Mouse (Mus musculus) monocyte, adult 5-6 weeks (primary cell): ENCODE measurements around the gene Tpcn1. TPM values are rescaled to one million over a fixed set of nuclear protein-coding genes. Genes with fewer than 3 reads are reported as not detected.

Source experiments
- ATAC-seq: fragments of 153-309, 156-312 bp; replicated peaks from 2 replicates; pipeline ENCODE4 v1.8.0; 2017; ENCODE audit warnings: mild to moderate bottlenecking; ENCODE audit not compliant: low TSS enrichment, insufficient number of reproducible peaks, severe bottlenecking, poor library complexity, low FRiP score
- total RNA-seq: library from RNA; stranded (forward); fragments of 200-1000, 200-491, 200-594 nt; gene quantifications from 3 replicates; pipeline ENCODE4 v1.2.3, GENCODE M21; 2017

Gene Tpcn1
- 8.1 to 8.8 TPM (median 8.5 TPM) in 3 replicates for total RNA-seq

DNA sequence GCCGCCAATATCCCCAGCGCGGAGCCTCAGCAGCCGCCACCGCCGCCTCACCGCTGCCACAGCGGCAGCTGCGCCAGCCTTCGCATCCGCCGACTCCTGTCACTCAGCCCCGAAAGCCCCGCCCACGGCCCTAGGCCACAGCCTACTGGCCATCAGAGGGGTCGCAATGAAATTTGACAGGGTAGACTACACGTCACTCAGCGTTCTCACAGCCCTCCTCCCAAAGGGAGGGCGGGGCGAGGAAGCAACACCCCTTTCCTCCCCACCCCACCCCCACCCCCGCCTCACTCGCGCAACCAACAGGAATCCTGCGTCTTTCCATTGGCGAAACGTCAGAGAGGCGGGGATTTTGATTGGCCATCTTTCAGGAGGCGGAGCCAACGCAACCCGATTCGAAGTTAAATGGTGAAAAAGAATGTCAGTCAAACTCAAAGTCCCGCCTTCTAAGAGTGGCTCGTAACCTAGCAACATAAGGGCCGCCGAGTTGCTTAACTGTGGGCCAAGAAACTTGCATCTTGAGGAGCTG lies at the start of gene Tpcn1, which contains the start of gene Iqcd:
Tpcn1 (minus strand) TSS at position 105 of the 526 bp plus-strand sequence.
Iqcd (plus strand) TSS at position 448 of the 526 bp plus-strand sequence.
- peak; percentile 94 for ATAC-seq

- no peak for ATAC-seq
These were observed 47.2 kb upstream of the Tpcn1 start for GRCm38 (mm10) chr5:120635633-120636032.

GRCm38 (mm10) chr5:120634860-120635259 lies 46.4 kb upstream of the Tpcn1 start:
- no peak for ATAC-seq

GRCm38 (mm10) chr5:120634131-120634530 lies 45.7 kb upstream of the Tpcn1 start, which contains the start of gene Cfap73:
Cfap73 (minus strand) TSS chr5:120634235.
- ATAC-seq: no peak

- ATAC-seq: no peak
These were observed 43.4 kb upstream of the Tpcn1 start for GRCm38 (mm10) chr5:120631892-120632291.

DNA sequence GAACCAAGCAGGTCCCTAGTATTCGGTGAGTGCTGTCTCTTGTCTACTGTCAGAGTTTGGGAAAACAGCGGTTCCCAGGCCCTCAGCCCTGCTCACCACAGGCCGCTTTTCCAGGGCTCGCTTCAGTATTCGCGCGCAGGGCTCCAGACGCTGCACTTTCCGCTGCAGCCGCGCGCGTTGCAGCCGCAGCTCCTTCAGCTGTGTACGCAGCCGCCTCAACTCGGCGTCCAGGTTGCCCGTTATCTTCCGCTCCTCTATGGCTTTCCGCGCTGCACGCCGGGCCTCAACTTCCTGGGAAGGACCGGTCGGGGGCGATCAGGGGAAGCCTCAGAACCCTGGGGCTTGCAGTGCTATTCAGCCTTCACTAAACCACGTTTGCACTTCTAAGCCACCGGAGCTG lies 42.7 kb upstream of the Tpcn1 start:
- no peak for ATAC-seq

GRCm38 (mm10) chr5:120628624-120629023 lies 40.2 kb upstream of the Tpcn1 start:
- ATAC-seq: no peak

- no peak for ATAC-seq
These were observed 39.2 kb upstream of the Tpcn1 start for GRCm38 (mm10) chr5:120627515-120628300.

- no peak for ATAC-seq
These were observed 37.9 kb upstream of the Tpcn1 start for GRCm38 (mm10) chr5:120626399-120626798.

DNA sequence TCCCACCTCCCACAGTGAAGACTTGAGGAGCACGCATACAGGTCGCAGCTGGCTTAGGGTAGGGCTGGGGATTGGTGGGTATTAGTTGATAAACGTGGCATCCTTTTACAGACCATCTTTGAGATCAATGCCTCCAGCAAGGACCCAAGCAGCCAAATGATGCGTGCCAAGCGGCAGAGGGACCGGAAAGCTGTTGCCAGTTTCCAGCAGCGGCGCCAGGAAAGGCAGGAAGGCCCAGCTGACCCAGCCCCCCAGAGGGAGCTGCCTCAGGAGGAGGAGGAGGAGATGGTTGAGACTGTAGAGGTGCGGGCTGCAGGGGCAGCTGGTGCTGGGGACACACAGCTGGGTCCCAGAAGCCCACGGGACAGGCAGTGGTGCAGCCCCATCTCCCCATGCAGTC lies 36.0 kb upstream of the Tpcn1 start:
- no peak for ATAC-seq

GRCm38 (mm10) chr5:120622198-120622851 lies 33.9 kb upstream of the Tpcn1 start:
- ATAC-seq: no peak

DNA sequence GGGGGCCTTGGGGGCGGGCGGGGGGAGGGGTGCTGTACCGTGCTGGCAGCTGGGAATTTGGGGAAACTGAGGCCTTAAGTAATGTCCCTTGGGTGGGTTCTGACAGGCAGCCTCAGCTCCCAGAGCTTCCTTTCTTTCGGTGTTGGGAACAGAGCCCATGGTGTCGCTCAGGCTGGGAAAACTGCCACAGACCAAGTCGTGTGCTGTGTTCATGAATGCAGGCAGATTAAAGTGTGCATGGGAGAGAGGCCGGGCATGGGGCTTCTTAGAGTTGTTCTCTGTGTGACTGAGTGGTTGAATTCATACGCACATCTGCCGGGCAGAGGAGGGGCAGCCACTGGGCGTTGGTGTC lies 33.3 kb upstream of the Tpcn1 start:
- ATAC-seq: no peak

- no peak for ATAC-seq
These were observed 32.7 kb upstream of the Tpcn1 start for GRCm38 (mm10) chr5:120621078-120621765.

- peak; percentile 24; the same call in 1 of the 2 replicates for ATAC-seq
These were observed 32.1 kb upstream of the Tpcn1 start for GRCm38 (mm10) chr5:120620375-120621077.

DNA sequence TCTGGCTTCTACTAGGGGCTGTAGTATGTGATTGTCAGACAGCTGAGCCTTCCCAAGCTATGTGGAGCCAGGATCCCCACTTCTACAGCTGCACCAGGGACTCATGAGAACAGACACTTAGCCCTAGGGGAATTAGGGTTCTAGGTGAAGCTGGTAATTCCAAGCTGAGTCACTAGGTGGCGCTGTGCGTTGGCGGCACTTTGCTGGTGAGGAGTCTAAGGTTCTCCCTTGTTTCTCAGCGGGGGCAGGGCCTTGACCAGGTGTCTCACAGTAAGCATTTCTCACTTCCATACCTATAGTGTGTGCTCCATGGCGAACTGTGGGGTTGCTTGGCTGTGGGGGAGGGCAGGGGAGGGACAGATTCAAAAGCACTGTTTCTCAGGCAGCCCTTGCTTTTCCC lies 30.7 kb upstream of the Tpcn1 start:
- no peak for ATAC-seq

DNA sequence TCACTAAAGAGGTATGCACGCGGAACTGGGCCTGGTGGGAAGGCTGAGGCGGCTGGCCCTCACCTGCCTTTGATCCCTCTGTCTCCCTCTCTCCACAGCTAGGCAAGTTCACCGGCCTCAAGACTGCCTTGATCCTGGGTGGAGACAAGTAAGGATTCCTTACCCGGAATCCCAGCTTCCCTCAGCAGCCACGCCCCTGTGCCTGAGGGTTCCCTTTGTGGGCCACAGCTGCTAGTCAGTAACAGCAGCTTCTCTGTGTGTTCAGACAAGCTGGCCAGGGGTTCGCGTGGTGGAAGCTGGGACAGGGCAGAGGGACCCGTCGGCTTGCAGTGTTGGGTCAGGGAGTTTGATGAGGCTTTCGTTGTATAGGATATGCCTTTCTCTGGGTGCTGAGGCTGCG lies 30.3 kb upstream of the Tpcn1 start:
- no peak for ATAC-seq

- ATAC-seq: no peak
These were observed 27.4 kb upstream of the Tpcn1 start for GRCm38 (mm10) chr5:120615903-120616302.

DNA sequence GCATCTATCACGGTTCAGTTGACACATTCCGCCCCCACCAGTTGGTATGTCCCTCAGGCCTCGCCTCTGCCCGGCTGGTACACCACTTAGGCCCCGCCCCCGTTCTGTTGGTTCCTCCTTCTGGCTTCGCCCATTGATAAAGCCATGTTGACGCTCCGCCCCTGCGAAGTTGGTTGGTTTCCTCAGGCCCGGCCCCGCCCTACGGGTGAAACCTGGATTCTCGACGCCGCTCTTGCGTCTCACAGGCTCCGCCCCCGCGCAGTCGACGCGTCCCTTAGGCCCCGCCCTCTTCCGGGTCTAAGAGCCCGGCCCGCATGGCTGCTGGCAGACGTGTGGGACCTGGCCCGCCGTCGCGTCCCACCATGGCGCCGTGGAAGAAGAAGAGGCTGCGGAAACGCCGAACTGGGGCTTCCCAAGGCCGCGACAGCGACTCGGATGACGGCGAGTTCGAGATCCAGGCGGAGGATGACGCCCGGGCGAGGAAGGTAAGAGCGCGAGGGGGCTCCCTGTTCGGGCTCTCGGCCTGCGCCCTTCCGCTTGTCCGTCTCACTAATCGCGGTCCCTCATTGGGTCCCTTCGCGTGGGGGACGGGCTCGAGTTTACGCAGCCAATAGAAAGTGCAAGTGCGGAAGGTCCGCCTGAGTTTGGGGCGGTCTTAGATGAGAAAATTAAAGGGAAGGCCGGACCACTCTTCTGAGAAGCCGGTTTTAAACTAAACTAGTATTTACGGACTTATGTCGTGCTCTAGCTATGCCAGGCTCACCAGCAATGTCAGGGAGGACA lies 24.5 kb upstream of the Tpcn1 start:
- peak; percentile 87 for ATAC-seq
